Mouse (Mus musculus): ENCODE measurements around the gene Zfp800. TPM values are rescaled to one million over a fixed set of nuclear protein-coding genes. Genes with fewer than 3 reads are reported as not detected.

The Zfp800 gene
- total RNA-seq, 2 experiments from 2014 or later, result 15.5 to 17.3 TPM

DNA sequence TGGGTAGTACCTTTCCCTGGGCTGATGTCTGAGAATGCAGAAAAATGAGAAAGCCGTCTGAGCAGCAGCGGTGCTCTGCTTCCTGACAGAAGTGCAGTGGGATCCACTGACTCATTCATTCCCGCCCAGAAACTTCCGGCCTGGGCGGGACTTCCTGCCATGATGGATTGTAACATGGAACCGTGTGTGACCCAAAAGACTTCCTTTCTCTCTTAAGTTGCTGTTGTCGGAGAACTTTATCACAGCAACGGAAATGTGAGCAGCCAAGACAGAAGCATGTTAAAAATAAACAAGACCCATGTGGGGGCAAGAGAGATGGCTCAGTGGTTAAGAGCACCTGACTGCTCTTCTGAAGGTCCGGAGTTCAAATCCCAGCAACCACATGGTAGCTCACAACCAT lies 12.2 kb upstream of the Zfp800 start:
- intact Hi-C loops (cut with DNase I), result no loop called here
- DNase-seq (ENCODE audit: low spot score in 2 of 2), result no peak

GRCm38 (mm10) chr6:28399791-28400190 lies 2.0 kb upstream of the Zfp800 start:
- intact Hi-C loops (cut with DNase I), result no loop called here
- DNase-seq (ENCODE audit: low spot score in 2 of 2), result no peak

DNA sequence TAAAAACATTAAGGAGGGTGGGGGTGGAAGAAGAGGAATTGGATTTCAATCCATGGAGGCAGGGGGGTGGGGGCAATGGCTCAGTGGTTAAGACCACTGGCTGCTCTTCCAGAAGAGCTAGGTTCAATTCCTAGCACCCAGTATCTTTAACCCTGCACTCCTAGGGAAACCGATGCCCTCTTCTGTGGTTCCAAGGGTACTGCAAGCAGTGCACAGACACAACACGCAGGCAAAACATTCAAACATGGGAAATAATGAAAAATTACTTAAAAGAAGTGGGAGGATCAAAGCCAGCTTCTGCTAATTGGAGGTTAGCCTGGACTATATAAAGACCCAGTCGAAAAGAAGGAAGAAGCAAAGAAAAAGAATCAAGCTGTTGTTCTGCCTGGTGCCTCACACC lies 921 bp upstream of the Zfp800 start:
- DNase-seq (ENCODE audit: low spot score in 2 of 2), result no peak
- intact Hi-C loops (cut with DNase I), result no loop called here

- intact Hi-C loops (cut with DNase I), result no loop called here
- no peak for DNase-seq (ENCODE audit: low spot score in 2 of 2)
Observed at GRCm38 (mm10) chr6:28396853-28397457, 850 bp downstream of the Zfp800 start.

DNA sequence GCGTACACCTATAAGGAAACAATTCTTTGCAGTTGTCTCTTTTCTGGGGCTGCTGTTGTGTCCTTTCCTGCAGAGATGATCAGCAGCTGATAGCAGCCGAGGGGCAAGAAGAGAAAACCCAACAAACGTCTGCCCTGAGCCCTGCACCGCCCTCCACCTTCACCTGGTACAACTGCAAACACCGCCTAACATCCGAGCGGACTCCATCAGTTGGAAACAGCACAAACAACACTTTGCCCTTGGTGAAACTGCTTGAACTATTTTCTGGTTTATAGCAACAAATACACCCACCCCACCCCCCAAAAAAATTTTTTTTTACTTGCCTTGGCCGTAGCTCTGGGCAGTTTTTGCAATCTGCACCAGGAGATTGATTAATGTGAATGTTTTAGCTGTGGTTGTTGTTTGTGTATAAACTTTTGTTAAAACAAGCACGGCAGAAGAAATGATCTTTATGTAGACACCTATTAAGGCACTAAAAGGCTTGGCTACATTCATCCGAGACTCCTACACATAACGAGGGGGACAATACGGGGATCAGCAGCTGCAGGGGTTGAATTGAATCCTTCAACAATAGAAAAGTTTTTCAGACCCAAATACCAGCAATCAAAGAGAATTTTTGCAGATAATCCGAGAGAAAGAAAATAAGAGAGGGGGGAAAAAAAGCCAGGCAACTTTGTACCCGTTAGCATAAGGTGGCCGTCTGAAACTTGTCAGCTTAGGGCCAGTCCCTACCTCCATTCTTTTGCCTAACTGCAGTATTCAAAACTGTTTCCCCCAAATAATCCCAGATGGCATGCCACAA lies 1.6 kb downstream of the Zfp800 start:
- no peak for DNase-seq (ENCODE audit: low spot score in 2 of 2)
- intact Hi-C loops (cut with DNase I), result no loop called here

- intact Hi-C loops (cut with DNase I), result no loop called here
- DNase-seq (ENCODE audit: low spot score in 2 of 2), result no peak
Observed at GRCm38 (mm10) chr6:28389038-28389437, 8.8 kb downstream of the Zfp800 start.

DNA sequence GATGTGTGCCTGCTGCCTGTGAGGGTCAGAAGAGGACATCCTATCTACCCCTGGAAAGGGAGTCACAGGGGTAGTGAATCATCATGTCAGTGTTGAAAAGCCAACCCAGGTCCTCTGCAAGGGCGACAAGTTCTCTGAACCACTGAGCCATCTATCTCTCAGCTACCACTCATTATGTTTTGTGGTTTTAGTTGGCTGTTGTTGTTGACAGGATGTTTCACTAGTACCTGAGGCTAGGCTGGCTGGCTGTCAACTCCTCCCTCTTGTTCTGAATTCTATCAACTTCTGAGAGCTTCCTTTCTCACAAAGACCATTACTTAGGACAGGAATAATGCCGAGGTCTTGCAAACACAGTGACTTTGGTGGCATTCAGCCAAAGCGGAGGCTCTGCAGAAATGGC lies 12.6 kb downstream of the Zfp800 start:
- no peak for DNase-seq (ENCODE audit: low spot score in 2 of 2)
- intact Hi-C loops (cut with DNase I), result no loop called here

- intact Hi-C loops (cut with DNase I), result no loop called here
- DNase-seq (ENCODE audit: low spot score in 2 of 2), result peak in 1 of 2 experiments; percentile 48
Observed at GRCm38 (mm10) chr6:28381983-28382382, 15.8 kb downstream of the Zfp800 start.

- DNase-seq (ENCODE audit: low spot score in 2 of 2), result no peak
- intact Hi-C loops (cut with DNase I), result no loop called here
Observed at GRCm38 (mm10) chr6:28369966-28370683, 27.7 kb downstream of the Zfp800 start.

GRCm38 (mm10) chr6:28367575-28367974 lies 30.2 kb downstream of the Zfp800 start:
- intact Hi-C loops (cut with DNase I), result no loop called here

GRCm38 (mm10) chr6:28351066-28351465 lies 46.7 kb downstream of the Zfp800 start:
- no peak for DNase-seq (ENCODE audit: low spot score in 2 of 2)
- intact Hi-C loops (cut with DNase I), result no loop called here

More at GRCm38 (mm10) chr6:28367575-28367974, 30.2 kb downstream of the Zfp800 start:
- DNase-seq (ENCODE audit: low spot score in 2 of 2), result no peak

- intact Hi-C loops (cut with DNase I), result no loop called here
- no peak for DNase-seq (ENCODE audit: low spot score in 2 of 2)
Observed at GRCm38 (mm10) chr6:28345677-28346076, 52.1 kb downstream of the Zfp800 start.

DNA sequence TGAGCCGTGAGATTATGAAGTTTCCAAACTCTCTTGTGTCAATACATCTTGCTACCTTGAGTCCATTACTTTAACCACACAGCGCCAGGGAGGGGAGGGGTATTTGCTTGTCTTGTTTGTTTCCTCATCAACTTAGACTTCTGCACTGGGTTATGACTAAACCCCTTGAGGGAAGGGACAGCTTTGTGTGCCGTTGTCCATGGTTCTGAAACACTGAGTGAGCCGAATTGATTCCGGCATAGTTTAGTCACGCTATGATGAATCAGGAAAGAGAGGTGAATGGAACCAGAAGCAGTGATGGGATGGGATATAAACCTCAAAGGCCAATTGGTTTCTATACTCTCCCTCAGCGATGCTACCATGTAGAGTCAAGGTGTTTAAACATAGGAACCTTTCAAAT lies 52.6 kb downstream of the Zfp800 start:
- DNase-seq (ENCODE audit: low spot score in 2 of 2), result no peak
- intact Hi-C loops (cut with DNase I), result no loop called here

GRCm38 (mm10) chr6:28342863-28343262 lies 54.9 kb downstream of the Zfp800 start:
- intact Hi-C loops (cut with DNase I), result no loop called here
- DNase-seq (ENCODE audit: low spot score in 2 of 2), result no peak

DNA sequence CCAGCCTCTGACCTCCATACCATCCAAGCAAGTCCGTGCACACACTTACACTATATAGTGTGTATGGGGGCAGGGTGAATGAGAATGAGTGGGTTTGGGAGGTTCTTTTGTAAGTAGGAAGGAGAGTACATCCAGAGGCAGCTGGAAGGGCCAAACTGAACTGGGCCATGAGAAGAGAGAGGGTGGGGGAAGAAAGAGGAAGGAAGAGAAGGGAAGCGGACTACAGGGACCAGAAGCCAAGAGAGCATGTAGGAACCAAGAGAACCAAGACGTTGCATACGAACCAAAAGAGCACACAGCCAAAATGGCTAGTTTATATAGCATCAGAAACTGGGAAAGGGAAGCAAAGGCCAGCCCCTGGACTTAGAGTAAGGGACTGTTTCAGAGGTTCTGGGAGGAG lies 56.6 kb downstream of the Zfp800 start:
- no peak for DNase-seq (ENCODE audit: low spot score in 2 of 2)
- intact Hi-C loops (cut with DNase I), result no loop called here

- intact Hi-C loops (cut with DNase I), result no loop called here
- no peak for DNase-seq (ENCODE audit: low spot score in 2 of 2)
Observed at GRCm38 (mm10) chr6:28339410-28339809, 58.4 kb downstream of the Zfp800 start.

- intact Hi-C loops (cut with DNase I), result no loop called here
- no peak for DNase-seq (ENCODE audit: low spot score in 2 of 2)
Observed at GRCm38 (mm10) chr6:28333696-28334095, 64.1 kb downstream of the Zfp800 start.

- intact Hi-C loops (cut with DNase I), result no loop called here
- peak in 1 of 2 experiments; percentile 10 for DNase-seq (ENCODE audit: low spot score in 2 of 2)
Observed at GRCm38 (mm10) chr6:28332546-28332945, 65.3 kb downstream of the Zfp800 start.

- intact Hi-C loops (cut with DNase I), result no loop called here
- no peak for DNase-seq (ENCODE audit: low spot score in 2 of 2)
Observed at GRCm38 (mm10) chr6:28329815-28330214, 68.0 kb downstream of the Zfp800 start.

GRCm38 (mm10) chr6:28329002-28329596 lies 68.7 kb downstream of the Zfp800 start:
- intact Hi-C loops (cut with DNase I), result no loop called here

More at GRCm38 (mm10) chr6:28329002-28329596, 68.7 kb downstream of the Zfp800 start:
- no peak for DNase-seq (ENCODE audit: low spot score in 2 of 2)

Measured in left cerebral cortex, postnatal 14 days (tissue).